8 mouse cellular contexts compared by ENCODE assay signal in the genomic region with DNA sequence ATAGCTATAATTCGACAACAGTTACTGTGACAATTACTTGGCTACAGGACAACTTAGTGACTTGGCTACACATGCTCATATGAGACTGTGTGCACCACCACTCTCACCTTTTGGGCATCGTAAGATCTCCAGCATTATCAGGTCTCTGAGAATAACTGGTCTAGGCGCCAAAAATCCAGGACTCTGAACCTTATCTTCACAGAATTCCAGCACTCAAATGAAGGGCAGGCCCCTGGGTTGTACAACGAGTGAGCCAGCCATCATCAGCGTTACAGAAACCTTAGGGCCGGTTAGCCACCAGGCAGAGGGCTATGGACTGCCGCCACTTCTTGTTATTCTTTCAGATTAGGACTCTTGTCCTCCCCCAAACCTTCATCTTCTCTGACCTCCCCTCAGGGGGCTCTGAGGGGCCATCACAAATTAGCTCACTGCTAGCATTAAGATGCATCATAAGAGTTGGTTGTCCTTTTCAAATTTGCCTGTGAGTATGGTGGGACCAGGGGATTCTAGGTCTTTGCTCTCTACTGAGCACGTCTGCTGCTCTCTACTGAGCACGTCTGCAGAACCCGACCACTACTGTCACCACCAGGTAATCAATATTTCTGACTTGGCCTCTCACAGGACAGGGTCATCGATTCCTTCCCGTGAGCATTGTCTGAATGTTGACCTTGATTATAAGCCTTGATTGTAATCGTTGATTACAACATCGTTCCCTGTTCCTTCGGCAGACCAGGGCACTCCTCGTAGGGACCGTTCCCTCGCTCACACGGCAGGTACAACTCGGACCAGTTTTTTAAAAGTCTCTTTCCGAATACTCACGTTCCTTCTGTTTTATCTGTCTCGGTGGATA. TPM values are rescaled to one million over a fixed set of nuclear protein-coding genes. Genes with fewer than 3 reads are reported as not detected.
A peak's percentile ranks its signal among the peaks of the same experiment; 100 is the strongest.
DNase-seq lines count a peak whose midpoint lies in the region; ATAC-seq lines count a peak whose summit lies in the region.

No protein-coding gene starts in this region.

- peaks cover 5% of the 10 kb centered on the region; the same call in 1 of the 2 replicates for H3K9me3 ChIP-seq in kidney, embryonic 16.5 days (ENCODE audit: low read length)
- no peaks in the 10 kb centered on the region for H3K9me3 ChIP-seq in hindbrain, embryonic 14.5 days (ENCODE audit: control insufficient read depth, low read length)
- H3K9me3 ChIP-seq in midbrain, embryonic 16.5 days (replicated peaks; ENCODE audit: control insufficient read depth, low read length, poor library complexity, severe bottlenecking), result no peaks in the 10 kb centered on the region

- H3K4me1 ChIP-seq in kidney, embryonic 16.5 days (ENCODE audit: insufficient read depth, low read length), result peaks cover 26% of the 10 kb centered on the region
- H3K4me1 ChIP-seq in brown adipose tissue, adult 24 weeks (ENCODE audit: control insufficient read depth, insufficient read depth, insufficient read length, low read length), result 0 out of 2 replicates have a peak, but pooled peaks cover 5% of the 10 kb centered on the region
- H3K4me1 ChIP-seq in hindbrain, embryonic 14.5 days (replicated peaks; ENCODE audit: control insufficient read depth, insufficient read depth, low read length), result peaks cover 19% of the 10 kb centered on the region
- H3K4me1 ChIP-seq in midbrain, embryonic 16.5 days (ENCODE audit: control insufficient read depth, insufficient read depth, low read length), result peaks cover 21% of the 10 kb centered on the region

- no peak overlapping the region for H3K27ac ChIP-seq in kidney, embryonic 16.5 days (ENCODE audit: low read length)
- H3K27ac ChIP-seq in brown adipose tissue, adult 24 weeks (replicated peaks; ENCODE audit: low read depth, low read length), result no peak overlapping the region
- H3K27ac ChIP-seq in hindbrain, embryonic 14.5 days, result peak overlapping the region; percentile 68
- peak overlapping the region; percentile 70 for H3K27ac ChIP-seq in midbrain, embryonic 16.5 days (ENCODE audit: low read length)

- H3K27me3 ChIP-seq in kidney, embryonic 16.5 days (ENCODE audit: insufficient read depth, low read length), result peaks cover 6% of the 10 kb centered on the region; the same call in 1 of the 2 replicates
- H3K27me3 ChIP-seq in hindbrain, embryonic 14.5 days (ENCODE audit: control insufficient read depth, insufficient read depth, low read length), result 0 out of 2 replicates have a peak, but pooled peaks cover 3% of the 10 kb centered on the region
- no peaks in the 10 kb centered on the region for H3K27me3 ChIP-seq in midbrain, embryonic 16.5 days (ENCODE audit: control insufficient read depth, insufficient read depth, low read depth, low read length)

- peak; percentile 2; the same call in 1 of the 2 replicates for ATAC-seq in kidney, embryonic 16.5 days (ENCODE audit: low FRiP score, low TSS enrichment)
- peak; percentile 26 for ATAC-seq in hindbrain, embryonic 14.5 days (ENCODE audit: low FRiP score)
- ATAC-seq in midbrain, embryonic 16.5 days, result peak; percentile 43

- 8% methylated on average over 23 of the region's 23 CpGs for WGBS in kidney, embryonic 16.5 days
- WGBS in hindbrain, embryonic 14.5 days, result 8% methylated on average over 23 of the region's 23 CpGs
- WGBS in midbrain, embryonic 16.5 days, result 8% methylated on average over 23 of the region's 23 CpGs

- no peak for DNase-seq in kidney, postnatal 36 days
- no peak for DNase-seq in hindbrain, embryonic 14.5 days (ENCODE audit: low spot score)
- no peak for DNase-seq in layer of hippocampus, adult 11-12 months (ENCODE audit: low spot score)
- DNase-seq in frontal cortex, postnatal 10 days (ENCODE audit: low spot score in 2 of 2), result no peak
- DNase-seq in layer of hippocampus, adult 9-10 months (ENCODE audit: low spot score), result no peak

- H3K9ac ChIP-seq in kidney, embryonic 16.5 days (replicated peaks; ENCODE audit: low read length), result peak overlapping the region; percentile 63
- peak overlapping the region; percentile 58 for H3K9ac ChIP-seq in hindbrain, embryonic 14.5 days
- H3K9ac ChIP-seq in midbrain, embryonic 16.5 days (ENCODE audit: low read depth, low read length), result peak overlapping the region; percentile 65

- H3K4me3 ChIP-seq in kidney, embryonic 16.5 days (ENCODE audit: low read length), result peak overlapping the region; percentile 69
- peak overlapping the region; percentile 82 for H3K4me3 ChIP-seq in brown adipose tissue, adult 24 weeks (ENCODE audit: insufficient read depth, low read depth, low read length)
- H3K4me3 ChIP-seq in hindbrain, embryonic 14.5 days (replicated peaks; ENCODE audit: low read length), result peak overlapping the region; percentile 44
- H3K4me3 ChIP-seq in midbrain, embryonic 16.5 days (ENCODE audit: low read depth, low read length), result peak overlapping the region; percentile 63

- peak overlapping the region; percentile 74 for H3K4me2 ChIP-seq in kidney, embryonic 16.5 days (replicated peaks; ENCODE audit: low read depth, low read length)
- peak overlapping the region; percentile 72 for H3K4me2 ChIP-seq in hindbrain, embryonic 14.5 days (replicated peaks)
- H3K4me2 ChIP-seq in midbrain, embryonic 16.5 days (ENCODE audit: low read length), result peak overlapping the region; percentile 95

- H3K36me3 ChIP-seq in kidney, embryonic 16.5 days (ENCODE audit: insufficient read depth, low read length), result no peaks in the 10 kb centered on the region
- H3K36me3 ChIP-seq in hindbrain, embryonic 14.5 days (replicated peaks; ENCODE audit: control insufficient read depth, insufficient read depth), result no peaks in the 10 kb centered on the region
- H3K36me3 ChIP-seq in midbrain, embryonic 16.5 days (ENCODE audit: control insufficient read depth, insufficient read depth, low read length), result no peaks in the 10 kb centered on the region

RNA-seq across cellular contexts. Expression of a gene that starts 18.6 kb away (rescaled TPM):
- polyA plus RNA-seq in kidney, embryonic 16.5 days (2015; fragmentation: Nextera tagmentation; extraction: Ambion mirVana), result 17.0 and 18.3 TPM in 2 replicates
- polyA plus RNA-seq in brown adipose tissue, adult 24 weeks (2012; ENCODE audit: insufficient read depth, insufficient read length, missing spikeins), result 9.2 and 11.6 TPM in 2 replicates
- 4.0 and 4.2 TPM in 2 replicates for polyA plus RNA-seq in hindbrain, embryonic 14.5 days (2014; fragmentation: Nextera tagmentation; extraction: Ambion mirVana)
- polyA plus RNA-seq in midbrain, embryonic 16.5 days (2015; fragmentation: Nextera tagmentation; extraction: Ambion mirVana), result 2.0 and 2.8 TPM in 2 replicates

RNA-seq across cellular contexts. Expression of a gene that starts 26.4 kb away (rescaled TPM):
- 0.86 and 1.2 TPM in 2 replicates for polyA plus RNA-seq in kidney, embryonic 16.5 days (2015; fragmentation: Nextera tagmentation; extraction: Ambion mirVana)
- polyA plus RNA-seq in brown adipose tissue, adult 24 weeks (2012; ENCODE audit: insufficient read depth, insufficient read length, missing spikeins), result 14.6 and 26.0 TPM in 2 replicates
- polyA plus RNA-seq in hindbrain, embryonic 14.5 days (2014; fragmentation: Nextera tagmentation; extraction: Ambion mirVana), result 1.6 and 2.4 TPM in 2 replicates
- polyA plus RNA-seq in midbrain, embryonic 16.5 days (2015; fragmentation: Nextera tagmentation; extraction: Ambion mirVana), result 1.3 and 1.8 TPM in 2 replicates

RNA-seq across cellular contexts. Expression of a gene that starts 26.9 kb away (rescaled TPM):
- 4.4 and 4.8 TPM in 2 replicates for polyA plus RNA-seq in kidney, embryonic 16.5 days (2015; fragmentation: Nextera tagmentation; extraction: Ambion mirVana)
- 1.4 and 1.5 TPM in 2 replicates for polyA plus RNA-seq in brown adipose tissue, adult 24 weeks (2012; ENCODE audit: insufficient read depth, insufficient read length, missing spikeins)
- 1.7 and 2.5 TPM in 2 replicates for polyA plus RNA-seq in hindbrain, embryonic 14.5 days (2014; fragmentation: Nextera tagmentation; extraction: Ambion mirVana)
- 1.8 and 3.6 TPM in 2 replicates for polyA plus RNA-seq in midbrain, embryonic 16.5 days (2015; fragmentation: Nextera tagmentation; extraction: Ambion mirVana)

RNA-seq across cellular contexts. Expression of a gene that starts 35.7 kb away (rescaled TPM):
- polyA plus RNA-seq in kidney, embryonic 16.5 days (2015; fragmentation: Nextera tagmentation; extraction: Ambion mirVana), result 7.1 and 7.2 TPM in 2 replicates
- 14.0 and 15.5 TPM in 2 replicates for polyA plus RNA-seq in brown adipose tissue, adult 24 weeks (2012; ENCODE audit: insufficient read depth, insufficient read length, missing spikeins)
- 4.6 and 5.6 TPM in 2 replicates for polyA plus RNA-seq in hindbrain, embryonic 14.5 days (2014; fragmentation: Nextera tagmentation; extraction: Ambion mirVana)
- 6.7 and 6.9 TPM in 2 replicates for polyA plus RNA-seq in midbrain, embryonic 16.5 days (2015; fragmentation: Nextera tagmentation; extraction: Ambion mirVana)

RNA-seq across cellular contexts. Expression of a gene that starts 49.2 kb away (rescaled TPM):
- 0.09 and 0.21 TPM in 2 replicates for polyA plus RNA-seq in kidney, embryonic 16.5 days (2015; fragmentation: Nextera tagmentation; extraction: Ambion mirVana)
- polyA plus RNA-seq in brown adipose tissue, adult 24 weeks (2012; ENCODE audit: insufficient read depth, insufficient read length, missing spikeins), result not detected in 2 replicates
- polyA plus RNA-seq in hindbrain, embryonic 14.5 days (2014; fragmentation: Nextera tagmentation; extraction: Ambion mirVana), result 0.16 and 0.74 TPM in 2 replicates
- polyA plus RNA-seq in midbrain, embryonic 16.5 days (2015; fragmentation: Nextera tagmentation; extraction: Ambion mirVana), result 0.15 and 0.20 TPM in 2 replicates

Comparison
In these comparisons a context has a peak if more than half of its experiments do, and no peak if none do; other contexts are left out.
1. H3K27ac ChIP-seq: peak in hindbrain, embryonic 14.5 days (single experiment) and midbrain, embryonic 16.5 days (single experiment); none in kidney, embryonic 16.5 days (single experiment) and brown adipose tissue, adult 24 weeks (single experiment).
2. Peak in every context shown above with its lines, with median percentiles within 50 percentile points of each other: ATAC-seq, H3K4me2 ChIP-seq, H3K4me3 ChIP-seq and H3K9ac ChIP-seq.